ENCODE assay signal across 8 mouse cellular contexts in the genomic region with DNA sequence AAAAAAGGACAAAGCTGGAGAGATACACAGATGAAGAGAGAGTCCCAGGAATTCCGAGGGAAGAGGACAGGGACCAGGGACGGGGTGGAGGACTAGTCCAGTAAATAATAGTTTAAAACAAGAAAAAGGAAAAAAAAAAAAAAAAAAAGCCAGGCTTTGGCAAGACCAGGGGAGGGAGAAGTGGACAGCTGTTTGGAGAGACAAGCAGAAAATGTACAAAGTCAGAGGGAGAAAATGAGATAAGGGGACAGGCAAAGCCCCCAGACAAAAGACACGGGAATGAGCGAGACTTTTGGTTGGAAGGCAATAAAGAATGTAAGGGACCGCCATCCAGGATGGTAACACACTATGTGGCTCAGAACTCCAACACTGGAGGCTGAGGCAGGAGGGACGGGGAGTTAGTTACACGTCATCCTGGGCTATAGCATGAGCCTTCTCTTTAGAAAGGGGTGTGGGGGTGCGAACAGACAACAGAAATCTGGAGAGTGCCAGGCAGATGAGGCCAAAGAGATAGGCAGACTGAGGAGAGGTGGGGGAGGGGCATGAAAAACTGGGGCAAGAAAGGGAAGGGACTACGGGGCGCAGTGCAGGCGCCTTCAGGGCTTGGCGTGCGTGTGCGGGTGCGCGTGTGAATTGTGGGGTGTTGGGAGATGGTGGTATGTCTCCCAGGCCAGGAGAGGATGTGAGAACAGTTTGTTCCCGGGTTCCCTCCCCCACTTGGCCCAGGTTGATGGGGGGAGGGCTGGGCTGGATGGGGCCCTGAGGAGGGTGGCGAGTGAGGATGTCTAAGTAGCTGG. TPM values are rescaled to one million over a fixed set of nuclear protein-coding genes. Genes with fewer than 3 reads are reported as not detected.
DNase-seq lines count a peak whose midpoint lies in the region; ATAC-seq and TF ChIP-seq lines count a peak whose summit lies in the region.

No protein-coding gene starts in this region.

- H3K4me3 ChIP-seq in layer of hippocampus, adult 2 months, result no peak overlapping the region
- peak overlapping the region; percentile 33 for H3K4me3 ChIP-seq in embryonic facial prominence, embryonic 13.5 days
- H3K4me3 ChIP-seq in hindbrain, embryonic 12.5 days, result peak overlapping the region; percentile 18; the same call in 1 of the 2 replicates
- peak overlapping the region; percentile 20 for H3K4me3 ChIP-seq in lung, embryonic 14.5 days (ENCODE audit: low read depth, low read length)

- no peak for TF ChIP-seq CTCF in layer of hippocampus, adult 2 months (conservative IDR thresholded peaks at IDR 0.05)
- TF ChIP-seq CTCF in lung, embryonic 14.5 days (IDR thresholded peaks at IDR 0.05; ENCODE audit: low read depth), result no peak

- H3K36me3 ChIP-seq in embryonic facial prominence, embryonic 13.5 days, result peaks cover 19% of the 10 kb centered on the region; the same call in 1 of the 2 replicates
- H3K36me3 ChIP-seq in hindbrain, embryonic 12.5 days, result peaks cover 18% of the 10 kb centered on the region
- 0 out of 2 replicates have a peak, but pooled peaks cover 8% of the 10 kb centered on the region for H3K36me3 ChIP-seq in lung, embryonic 14.5 days (ENCODE audit: insufficient read depth)

- ATAC-seq in embryonic facial prominence, embryonic 13.5 days (ENCODE audit: insufficient number of reproducible peaks, insufficient read depth, low FRiP score, low TSS enrichment, low read depth), result no peak
- ATAC-seq in hindbrain, embryonic 12.5 days (ENCODE audit: low FRiP score), result peak; percentile 11; the same call in 1 of the 2 replicates
- peak; percentile 39 for ATAC-seq in lung, embryonic 14.5 days (ENCODE audit: insufficient read depth)

- H3K9ac ChIP-seq in embryonic facial prominence, embryonic 13.5 days, result peak overlapping the region; percentile 59
- peak overlapping the region; percentile 45 for H3K9ac ChIP-seq in hindbrain, embryonic 12.5 days
- H3K9ac ChIP-seq in lung, embryonic 14.5 days, result peak overlapping the region; percentile 44

- peak overlapping the region; percentile 59 for H3K4me2 ChIP-seq in embryonic facial prominence, embryonic 13.5 days
- peak overlapping the region; percentile 41 for H3K4me2 ChIP-seq in hindbrain, embryonic 12.5 days (replicated peaks)
- peak overlapping the region; percentile 57 for H3K4me2 ChIP-seq in lung, embryonic 14.5 days

- peak overlapping the region; percentile 98 for H3K27ac ChIP-seq in layer of hippocampus, adult 2 months
- H3K27ac ChIP-seq in embryonic facial prominence, embryonic 13.5 days, result peak overlapping the region; percentile 95
- H3K27ac ChIP-seq in hindbrain, embryonic 12.5 days, result peak overlapping the region; percentile 98
- peak overlapping the region; percentile 95 for H3K27ac ChIP-seq in lung, embryonic 14.5 days (ENCODE audit: low read depth)

- no peaks in the 10 kb centered on the region for H3K9me3 ChIP-seq in embryonic facial prominence, embryonic 13.5 days
- no peaks in the 10 kb centered on the region for H3K9me3 ChIP-seq in hindbrain, embryonic 12.5 days (replicated peaks)
- H3K9me3 ChIP-seq in lung, embryonic 14.5 days (ENCODE audit: low read depth, low read length), result no peaks in the 10 kb centered on the region

- no peaks in the 10 kb centered on the region for H3K27me3 ChIP-seq in embryonic facial prominence, embryonic 13.5 days
- no peaks in the 10 kb centered on the region for H3K27me3 ChIP-seq in hindbrain, embryonic 12.5 days
- no peaks in the 10 kb centered on the region for H3K27me3 ChIP-seq in lung, embryonic 14.5 days (ENCODE audit: insufficient read depth, low read length)

- H3K4me1 ChIP-seq in embryonic facial prominence, embryonic 13.5 days, result peaks cover 77% of the 10 kb centered on the region
- peaks cover 83% of the 10 kb centered on the region for H3K4me1 ChIP-seq in hindbrain, embryonic 12.5 days
- peaks cover 23% of the 10 kb centered on the region for H3K4me1 ChIP-seq in lung, embryonic 14.5 days (ENCODE audit: insufficient read depth)

- WGBS in embryonic facial prominence, embryonic 13.5 days, result 4% methylated on average over 18 of the region's 18 CpGs
- WGBS in hindbrain, embryonic 12.5 days, result 4% methylated on average over 17 of the region's 18 CpGs
- WGBS in lung, embryonic 14.5 days, result 4% methylated on average over 18 of the region's 18 CpGs

- DNase-seq in layer of hippocampus, adult 2 months (ENCODE audit: low spot score in 2 of 2), result peak; percentile 46 to 47
- no peak for DNase-seq in layer of hippocampus, adult 11-12 months (ENCODE audit: low spot score)
- peak; percentile 78 for DNase-seq in lung, embryonic 14.5 days
- peak; percentile 69 for DNase-seq in retina, embryonic 14.5 days (ENCODE audit: low spot score)
- no peak for DNase-seq in Muller cell, postnatal 12 days (ENCODE audit: inconsistent ontology term)
- DNase-seq in ovary, postnatal 14 days (ENCODE audit: low spot score), result no peak

RNA-seq across cellular contexts. Expression of a gene that starts 14.6 kb away (rescaled TPM):
- total RNA-seq in layer of hippocampus, adult 2 months (2021), result 100 to 1,000 TPM; 106 to 113 TPM
- 28.4 and 29.9 TPM in 2 replicates for polyA plus RNA-seq in embryonic facial prominence, embryonic 13.5 days (2015; fragmentation: Nextera tagmentation; extraction: Ambion mirVana)
- 102 and 110 TPM in 2 replicates for polyA plus RNA-seq in hindbrain, embryonic 12.5 days (2016; fragmentation: Nextera tagmentation; extraction: Ambion mirVana)
- 13.5 and 14.7 TPM in 2 replicates for polyA plus RNA-seq in lung, embryonic 14.5 days (2014; fragmentation: Nextera tagmentation; extraction: Ambion mirVana)

RNA-seq across cellular contexts. Expression of a gene that starts 29.2 kb away (rescaled TPM):
- 10 to 100 TPM; 20.8 to 21.6 TPM for total RNA-seq in layer of hippocampus, adult 2 months (2021)
- 10.1 and 10.5 TPM in 2 replicates for polyA plus RNA-seq in embryonic facial prominence, embryonic 13.5 days (2015; fragmentation: Nextera tagmentation; extraction: Ambion mirVana)
- 20.8 and 22.4 TPM in 2 replicates for polyA plus RNA-seq in hindbrain, embryonic 12.5 days (2016; fragmentation: Nextera tagmentation; extraction: Ambion mirVana)
- 114 and 127 TPM in 2 replicates for polyA plus RNA-seq in lung, embryonic 14.5 days (2014; fragmentation: Nextera tagmentation; extraction: Ambion mirVana)

RNA-seq across cellular contexts. Expression of a gene that starts 36.6 kb away (rescaled TPM):
- total RNA-seq in layer of hippocampus, adult 2 months (2021), result 10 to 100 TPM; 18.3 to 21.7 TPM
- 118 and 127 TPM in 2 replicates for polyA plus RNA-seq in embryonic facial prominence, embryonic 13.5 days (2015; fragmentation: Nextera tagmentation; extraction: Ambion mirVana)
- 42.6 and 63.3 TPM in 2 replicates for polyA plus RNA-seq in hindbrain, embryonic 12.5 days (2016; fragmentation: Nextera tagmentation; extraction: Ambion mirVana)
- 243 and 265 TPM in 2 replicates for polyA plus RNA-seq in lung, embryonic 14.5 days (2014; fragmentation: Nextera tagmentation; extraction: Ambion mirVana)

Comparison
In these comparisons a context has a peak if more than half of its experiments do, and no peak if none do; other contexts are left out.
1. DNase-seq: peak in layer of hippocampus, adult 2 months (2 of 2), lung, embryonic 14.5 days (single experiment) and retina, embryonic 14.5 days (single experiment); none in layer of hippocampus, adult 11-12 months (single experiment), Muller cell, postnatal 12 days (single experiment) and ovary, postnatal 14 days (single experiment).
2. Peak in every context shown above with its lines, with median percentiles within 50 percentile points of each other: H3K27ac ChIP-seq, H3K4me2 ChIP-seq and H3K9ac ChIP-seq.